Mouse (Mus musculus) cerebellum, adult 9-11 months (tissue): ENCODE data around the gene Pde12.

Source experiments
- DNase-seq: peaks from one replicate; pipeline ENCODE4 v3.0.0; 2022

Pde12 gene

GRCm38 (mm10) chr14:26643006-26643624 is 26.6 kb downstream of the Pde12 start:
- no peak for DNase-seq

- DNase-seq, result peak; percentile 45
Observed at GRCm38 (mm10) chr14:26639961-26640360, 29.7 kb downstream of the Pde12 start.

GRCm38 (mm10) chr14:26639251-26639650 is 30.4 kb downstream of the Pde12 start:
- DNase-seq, result peak; percentile 27

GRCm38 (mm10) chr14:26638708-26639084 is 31.0 kb downstream of the Pde12 start:
- DNase-seq, result peak; percentile 65

GRCm38 (mm10) chr14:26637851-26638707 is 31.6 kb downstream of the Pde12 start, which contains the start of gene Arf4:
Gene Arf4 (plus strand): TSS chr14:26638074.
- DNase-seq, result peak; percentile 100

- peak; percentile 67 for DNase-seq
Observed at GRCm38 (mm10) chr14:26637025-26637850, 32.4 kb downstream of the Pde12 start.

GRCm38 (mm10) chr14:26626605-26627140 is 43.0 kb downstream of the Pde12 start:
- DNase-seq, result no peak

GRCm38 (mm10) chr14:26625301-26625700 is 44.4 kb downstream of the Pde12 start:
- DNase-seq, result no peak

GRCm38 (mm10) chr14:26610689-26611088 is 59.0 kb downstream of the Pde12 start:
- no peak for DNase-seq
